Mouse (Mus musculus) heart, adult 9 months (tissue): ENCODE data around the gene Glrx3.

Experiments used
- DNase-seq, 2 experiments: peaks; one replicate each; pipeline ENCODE4 v3.0.0; 2022; ENCODE audit warnings: low spot score in 2 of 2

The Glrx3 gene

DNA sequence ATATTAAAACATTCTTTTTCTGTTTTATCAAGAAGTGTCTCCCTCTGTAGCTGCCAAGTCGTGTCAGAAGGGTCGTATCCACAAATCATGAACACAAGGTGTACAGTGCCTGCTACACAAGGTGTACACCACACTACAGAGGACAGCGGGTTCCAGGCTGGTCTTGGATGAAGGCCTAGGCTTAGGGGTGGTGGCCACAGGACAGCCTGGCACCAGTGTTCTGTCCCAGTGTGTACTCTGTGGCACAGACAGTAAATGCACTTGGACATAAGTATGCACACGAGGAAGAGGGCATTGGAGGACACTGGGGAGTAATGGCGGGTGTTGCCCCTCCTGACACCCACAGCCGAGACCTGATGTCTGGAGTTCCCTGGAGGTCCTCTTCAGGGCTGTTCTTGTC, 34.7 kb downstream of the Glrx3 start:
- DNase-seq = no peak

DNA sequence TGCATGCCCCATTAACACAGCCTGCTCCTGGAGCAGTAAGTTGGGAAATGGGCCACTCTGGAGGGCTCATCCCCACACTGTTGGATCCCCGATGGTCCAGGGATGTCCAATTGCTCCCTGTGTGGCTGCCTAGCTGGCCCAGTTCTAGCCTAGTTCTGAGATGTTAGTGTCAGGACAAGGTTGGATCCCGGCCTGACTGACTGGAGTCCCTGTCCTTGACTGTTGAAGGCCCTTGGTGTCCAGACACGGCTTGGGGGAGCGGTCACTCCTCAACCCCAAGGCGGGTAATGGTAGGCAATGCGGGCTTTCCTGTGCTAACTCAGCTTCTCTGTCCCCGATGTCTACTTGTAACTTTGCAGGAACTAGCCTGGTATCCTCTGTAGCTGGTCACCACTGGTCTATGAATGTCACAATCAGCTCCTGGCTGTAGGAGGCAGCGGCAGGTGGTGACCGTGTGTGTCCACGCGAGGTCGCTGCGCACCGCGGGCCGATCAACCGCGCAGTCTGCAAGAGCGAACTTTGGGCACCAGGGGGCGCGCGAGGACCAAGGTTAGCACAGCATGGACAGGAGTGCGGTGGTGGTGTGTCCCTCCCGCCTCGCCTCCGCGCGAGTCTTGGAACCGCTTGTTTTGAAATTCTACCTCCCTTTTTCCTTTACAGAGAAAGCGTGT, 40.7 kb downstream of the Glrx3 start:
- DNase-seq = peak; percentile 72 to 90

DNA sequence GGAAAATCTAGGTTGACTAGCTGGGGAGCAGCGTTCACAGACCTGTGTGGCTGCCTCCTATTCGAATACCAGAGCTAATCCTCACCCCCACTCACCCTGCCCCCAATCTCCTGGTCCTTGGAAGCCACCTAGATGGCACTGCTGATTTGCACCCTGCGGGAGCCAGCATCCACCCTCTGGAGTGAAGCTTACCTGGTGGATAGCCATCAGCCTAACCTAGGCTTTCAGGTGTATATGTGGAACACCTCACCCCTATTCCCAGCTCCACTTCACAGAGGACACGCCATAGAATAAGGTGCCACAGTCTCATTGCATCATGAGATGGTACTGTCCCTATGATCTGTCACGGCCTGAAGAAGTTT, 41.2 kb downstream of the Glrx3 start:
- DNase-seq = no peak

DNA sequence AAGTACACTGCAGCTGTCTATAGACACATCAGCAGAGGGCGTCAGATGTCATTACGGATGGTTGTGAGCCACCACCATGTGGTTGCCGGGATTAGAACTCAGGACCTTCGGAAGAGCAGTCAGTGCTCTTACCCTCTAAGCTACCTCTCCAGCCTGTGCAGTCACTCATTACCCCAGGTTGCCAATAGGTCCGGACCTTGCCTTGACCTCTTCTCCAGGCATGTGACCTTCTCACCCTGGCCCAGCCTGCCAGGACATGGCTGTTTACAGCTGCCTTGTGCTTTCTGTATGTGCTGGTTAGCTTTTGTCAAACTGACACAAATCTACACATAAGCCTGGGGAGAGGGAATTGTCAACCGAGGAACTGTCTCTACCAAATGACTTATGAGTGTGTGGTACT, 43.4 kb downstream of the Glrx3 start:
- DNase-seq = no peak

DNA sequence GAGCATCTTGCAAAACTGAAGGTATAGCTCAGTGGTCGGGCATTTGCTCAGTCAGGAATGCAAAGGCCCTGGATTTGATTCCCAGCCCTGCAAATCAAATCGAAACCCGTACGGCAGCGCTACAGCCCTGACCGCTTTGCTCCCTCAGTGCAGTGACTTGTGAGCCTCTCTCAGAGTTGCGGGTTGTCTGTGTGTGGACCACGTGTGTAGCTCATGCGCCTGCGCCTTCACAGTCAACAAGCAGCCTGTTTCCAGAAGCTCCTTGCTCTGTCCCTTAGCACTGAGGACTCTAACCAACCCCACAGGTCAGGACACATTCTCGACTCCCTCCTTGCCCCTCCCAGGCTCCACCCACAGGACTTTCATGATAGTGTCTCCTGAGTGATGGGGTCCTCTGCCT, 46.6 kb downstream of the Glrx3 start:
- DNase-seq = no peak

DNA sequence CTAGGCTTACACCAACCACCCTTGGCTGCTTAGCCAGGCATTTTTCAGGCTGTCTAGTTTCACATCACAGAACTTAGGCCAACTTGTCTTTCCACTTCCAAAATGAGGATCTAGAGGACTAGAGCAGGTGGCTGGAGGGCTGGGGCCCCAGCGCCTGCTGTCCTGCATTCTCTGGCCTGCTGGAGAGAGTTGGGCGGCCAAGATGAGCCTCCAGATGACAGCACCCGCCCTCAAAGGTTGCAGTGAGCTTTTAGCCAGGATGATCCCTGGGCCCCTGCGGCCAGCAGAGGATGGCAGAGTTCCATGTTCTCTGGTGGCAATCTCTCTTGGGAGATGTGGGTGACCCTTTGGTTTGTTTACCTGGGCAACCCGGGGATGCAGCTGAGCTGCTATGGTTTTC, 51.0 kb downstream of the Glrx3 start:
- no peak for DNase-seq

DNA sequence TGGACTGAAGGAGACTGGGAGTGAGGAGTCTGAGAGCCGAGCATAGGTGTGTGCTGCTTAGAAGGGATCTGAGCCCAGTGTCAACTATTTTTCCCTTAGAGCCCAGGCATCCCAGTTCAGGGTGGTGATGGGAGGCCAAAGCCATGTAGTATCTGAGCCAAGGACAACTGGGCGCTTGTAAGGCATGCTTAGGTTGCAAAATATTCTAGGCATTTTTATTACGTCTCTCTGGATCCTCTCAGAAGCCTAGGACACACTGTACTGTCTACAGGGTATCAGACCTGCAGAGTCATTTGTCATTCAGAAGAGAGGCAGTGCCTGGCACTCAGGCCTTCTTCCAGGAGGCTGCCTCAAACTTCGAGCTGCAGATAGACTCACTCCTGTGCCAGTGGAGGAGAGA, 53.3 kb downstream of the Glrx3 start:
- DNase-seq = no peak

DNA sequence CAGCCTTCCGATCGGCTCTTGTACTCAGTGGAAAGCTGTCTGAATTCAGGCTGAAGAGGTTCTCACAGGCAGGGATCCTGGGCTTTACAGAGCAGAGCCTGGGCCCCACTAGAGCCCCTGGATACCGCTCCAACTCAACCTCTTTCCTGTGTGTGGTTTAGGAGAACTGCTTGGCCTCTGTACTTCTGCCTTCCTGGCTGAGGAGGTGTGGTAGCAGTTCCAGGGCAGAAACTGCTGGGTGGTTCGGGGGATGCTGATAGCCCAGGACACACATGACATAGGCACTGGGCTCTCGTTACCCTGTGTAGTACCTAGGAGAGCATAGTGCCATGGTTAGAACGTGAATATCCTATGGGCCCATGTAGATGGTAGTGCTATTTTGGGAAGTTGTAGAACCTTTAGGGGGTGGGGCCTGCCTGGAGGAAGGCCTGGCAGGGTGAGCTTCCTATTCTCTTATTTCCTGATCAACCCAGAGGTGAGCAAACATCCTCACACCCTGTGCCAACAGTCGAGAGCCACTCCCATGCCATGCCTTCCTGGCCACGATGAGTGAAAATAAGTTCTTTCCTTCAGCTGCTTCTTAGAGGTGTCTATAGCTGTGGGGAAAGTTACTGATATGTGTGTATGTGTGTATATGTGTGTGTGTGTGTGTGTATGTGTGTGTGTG, 55.0 kb downstream of the Glrx3 start:
- DNase-seq = no peak

DNA sequence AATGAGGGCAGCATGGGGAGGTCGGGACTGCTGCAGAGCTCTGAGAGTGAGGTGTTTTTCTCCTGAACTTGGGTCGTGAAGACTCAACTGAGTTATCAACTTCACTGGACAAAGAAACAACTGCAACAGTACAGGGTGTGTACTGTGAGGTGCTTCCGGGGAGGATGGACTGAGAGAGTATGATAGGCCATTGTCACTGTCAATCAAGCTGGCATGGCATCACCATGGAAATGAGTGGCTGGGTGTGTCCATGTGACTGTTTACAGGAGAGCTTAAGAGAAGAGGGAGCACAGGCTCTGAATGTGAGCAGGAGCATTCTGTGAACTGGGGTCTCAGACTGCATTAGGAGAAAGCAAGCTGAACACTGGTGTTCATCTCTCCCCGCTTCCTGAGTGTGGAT, 61.3 kb downstream of the Glrx3 start:
- DNase-seq = no peak

DNA sequence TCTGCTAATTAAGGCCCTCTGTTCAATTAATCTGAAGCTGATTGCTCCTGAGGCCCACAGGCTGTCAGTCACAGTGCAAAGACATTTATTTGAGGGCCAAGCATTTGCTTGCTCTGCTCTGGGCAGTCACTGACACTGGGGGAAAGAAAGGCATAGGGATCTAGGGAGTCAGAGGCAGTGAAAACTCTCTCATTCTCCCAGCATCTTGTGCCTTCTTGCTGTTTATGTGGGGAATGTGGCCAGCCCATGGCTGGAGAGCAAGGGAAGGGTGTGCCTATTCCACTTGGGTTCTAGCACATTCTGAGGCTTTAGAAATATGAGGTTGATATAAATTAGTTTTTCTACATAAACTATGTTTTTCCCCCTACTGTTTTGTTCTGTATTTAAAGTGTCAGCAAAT, 80.2 kb downstream of the Glrx3 start:
- DNase-seq = no peak

DNA sequence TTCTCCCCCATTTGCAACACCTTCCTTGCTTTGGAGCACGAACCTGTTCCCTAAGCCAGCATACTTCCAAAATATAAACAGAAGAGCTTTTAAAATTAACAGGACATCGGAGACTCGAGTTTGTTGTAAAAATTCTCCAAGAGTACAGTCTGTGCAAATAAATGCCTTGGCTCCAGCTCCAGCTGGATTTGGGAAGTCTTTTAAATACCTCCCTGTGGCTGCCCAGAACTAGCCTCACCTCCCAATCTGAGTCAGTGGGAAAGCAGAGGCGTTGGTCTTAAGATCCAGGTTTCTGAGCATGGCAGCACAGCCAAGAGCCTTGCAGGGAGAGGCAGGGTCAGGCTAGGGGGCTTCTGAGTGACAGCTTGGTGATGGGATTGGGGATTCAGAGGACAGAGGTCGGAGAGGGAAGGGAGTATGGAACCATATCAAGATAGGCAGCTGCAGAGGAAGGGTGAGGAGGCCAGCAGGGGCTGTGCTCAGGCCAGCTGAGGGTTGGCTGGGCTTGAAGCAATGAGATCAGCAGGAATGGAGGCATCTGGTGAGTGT, 80.7 kb downstream of the Glrx3 start:
- DNase-seq = peak; percentile 25 to 46
